Mouse (Mus musculus) regulatory T cell (primary cell): ENCODE data around the gene Scd4.
"Not testable (repeated sequence)": the region's sequence is repeated elsewhere in the genome, so short reads cannot be mapped to it uniquely, and the experiment has no call there.

ENCODE experiments used
- in situ Hi-C: fragments of 300-600 bp; cut with MboI, MseI; formaldehyde crosslinking; loops from one replicate; pipeline ENCODE4 v1.15.1; 2025; ENCODE audit warnings: high pct_unique_total_duplicates

Gene Scd4

GRCm38 (mm10) chr19:44314871-44315414 lies 17.9 kb upstream of the Scd4 start:
- in situ Hi-C loops = no loop called here

DNA sequence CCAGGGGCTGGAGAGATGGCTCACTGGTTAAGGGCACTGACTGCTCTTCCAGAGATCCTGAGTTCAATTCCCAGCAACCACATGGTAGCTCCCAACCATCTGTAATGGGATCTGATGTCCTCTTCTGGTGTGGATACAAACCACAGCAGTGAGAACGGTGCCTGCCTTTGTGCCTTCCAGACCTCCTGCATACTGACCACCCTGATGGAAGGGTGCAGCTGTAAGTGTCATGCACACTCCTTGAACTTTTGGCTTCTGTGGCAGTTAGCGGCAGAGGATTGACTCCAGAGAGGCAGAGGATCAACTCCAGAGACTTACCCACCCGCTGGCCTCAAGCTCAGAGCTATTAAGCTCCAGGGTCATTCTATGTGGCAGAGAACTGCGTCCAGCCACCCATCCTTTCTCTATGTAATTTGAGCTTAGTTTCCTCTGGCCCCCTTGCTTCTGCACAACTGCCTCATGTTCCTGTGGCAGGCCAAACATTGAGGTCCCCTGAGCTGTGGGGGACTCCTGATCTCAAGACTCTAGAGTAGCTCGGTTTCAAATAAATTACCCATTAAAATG lies 16.1 kb upstream of the Scd4 start:
- in situ Hi-C loops = no loop called here

DNA sequence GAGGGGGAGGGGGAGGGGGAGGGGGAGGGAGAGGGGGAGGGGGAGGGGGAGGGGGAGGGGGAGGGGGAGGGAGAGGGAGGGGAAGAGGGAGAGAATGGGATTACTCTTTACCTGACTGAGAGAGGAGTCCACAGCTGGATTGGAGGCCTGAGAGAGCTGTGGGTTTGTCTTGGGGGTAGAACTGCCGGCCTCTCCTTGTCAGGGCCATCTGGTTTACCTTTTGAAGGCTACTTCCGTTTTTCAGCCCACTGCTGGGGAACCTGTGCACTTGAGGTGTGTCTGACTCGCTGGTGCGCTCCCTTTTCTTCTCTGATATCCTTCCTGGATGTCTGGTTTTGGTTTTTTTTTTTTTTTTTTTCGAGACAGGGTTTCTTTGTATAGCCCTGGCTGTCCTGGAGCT lies 15.5 kb upstream of the Scd4 start:
- in situ Hi-C loops = no loop called here

DNA sequence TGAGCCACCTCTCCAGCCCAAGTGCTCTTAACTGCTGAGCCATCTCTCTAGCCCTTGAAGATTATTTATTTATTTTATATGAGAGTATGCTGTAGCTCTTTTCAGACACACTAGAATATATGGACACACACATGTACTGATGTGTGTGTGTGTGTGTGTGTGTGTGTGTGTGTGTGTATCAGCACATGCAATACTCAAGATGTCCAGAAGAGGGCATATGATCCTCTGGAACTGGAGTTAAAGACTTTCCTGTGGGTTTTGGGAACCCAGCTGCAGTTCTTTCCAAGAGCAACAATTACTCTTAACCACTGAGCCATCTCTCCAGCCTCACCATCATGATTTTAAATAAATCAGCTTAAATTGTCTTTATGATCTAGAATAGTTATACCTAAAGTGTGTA lies 14.3 kb upstream of the Scd4 start:
- in situ Hi-C loops = no loop called here

GRCm38 (mm10) chr19:44320316-44320715 lies 12.6 kb upstream of the Scd4 start:
- in situ Hi-C loops = no loop called here

DNA sequence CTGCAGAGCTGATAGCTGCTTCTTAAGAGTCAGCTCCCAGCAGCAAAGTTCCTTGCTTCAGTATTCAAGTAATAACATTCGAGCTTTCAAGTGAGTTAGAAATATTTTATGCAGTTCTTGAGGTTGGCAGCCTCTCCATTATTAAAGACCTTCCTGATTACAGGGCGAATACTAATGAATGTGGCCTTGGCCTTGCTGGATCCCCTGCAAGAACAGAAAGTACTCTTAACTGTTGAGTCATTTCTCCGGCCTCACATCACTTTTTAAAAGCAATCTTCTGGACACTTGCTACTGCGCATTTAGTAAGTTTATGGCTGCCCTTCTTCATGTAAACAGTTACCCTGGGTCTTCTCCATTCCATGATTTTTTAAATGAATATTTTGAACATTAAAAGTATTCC lies 11.7 kb upstream of the Scd4 start:
- in situ Hi-C loops = no loop called here

DNA sequence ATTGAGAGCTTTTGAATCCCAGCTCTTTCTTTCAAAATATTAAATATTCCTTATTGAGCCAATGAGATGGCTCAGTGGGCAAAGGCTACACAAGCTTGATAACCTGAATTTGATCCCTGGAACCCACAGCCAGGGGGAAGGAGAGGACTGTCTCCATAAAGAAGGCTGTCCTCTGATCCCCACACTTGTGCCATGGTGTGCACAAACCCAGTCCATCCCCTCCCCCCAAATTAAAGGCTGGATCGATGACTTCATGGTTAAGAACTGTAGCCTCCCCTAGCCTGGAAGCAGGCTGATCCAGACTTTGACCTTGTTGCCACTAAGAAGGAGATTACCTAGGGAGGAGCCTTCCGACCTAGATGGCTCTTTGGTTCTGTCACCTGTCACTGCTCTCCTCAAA lies 11.3 kb upstream of the Scd4 start:
- in situ Hi-C loops = no loop called here

DNA sequence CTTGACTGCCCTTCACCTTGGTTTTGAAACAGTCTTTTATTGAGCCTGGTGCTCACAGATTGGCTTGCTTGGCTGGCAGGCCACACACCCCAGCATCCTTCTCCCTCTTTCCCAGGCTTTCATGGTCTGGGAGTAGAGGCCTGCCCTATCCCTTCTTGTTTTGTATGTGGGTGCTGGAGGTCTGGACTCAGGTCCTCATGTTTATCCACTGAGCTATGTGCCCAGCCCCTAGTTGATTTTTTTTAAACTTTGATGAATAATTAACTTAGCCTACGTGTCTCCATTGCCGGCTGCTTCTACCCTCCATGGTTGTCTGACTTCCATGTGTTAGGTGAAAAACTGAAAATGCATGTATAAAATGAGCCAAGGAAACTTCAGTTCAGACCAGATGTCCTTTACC lies 3.3 kb upstream of the Scd4 start:
- in situ Hi-C loops = no loop called here

DNA sequence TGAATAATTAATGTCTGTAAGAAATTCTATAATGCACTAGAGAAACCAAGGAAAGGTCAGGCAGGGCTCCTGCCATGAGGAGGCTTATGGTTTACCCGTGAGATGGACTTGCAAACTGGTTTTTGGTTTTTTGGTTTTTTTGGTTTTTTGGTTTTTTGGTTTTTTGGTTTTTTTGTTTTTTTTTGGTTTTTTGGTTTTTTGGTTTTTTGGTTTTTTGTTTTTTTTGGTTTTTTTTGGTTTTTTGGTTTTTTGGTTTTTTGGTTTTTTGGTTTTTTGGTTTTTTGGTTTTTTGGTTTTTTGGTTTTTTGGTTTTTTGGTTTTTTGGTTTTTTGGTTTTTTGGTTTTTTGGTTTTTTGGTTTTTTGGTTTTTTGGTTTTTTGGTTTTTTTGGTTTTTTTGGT lies 1.8 kb upstream of the Scd4 start:
- in situ Hi-C loops = not testable (repeated sequence)

DNA sequence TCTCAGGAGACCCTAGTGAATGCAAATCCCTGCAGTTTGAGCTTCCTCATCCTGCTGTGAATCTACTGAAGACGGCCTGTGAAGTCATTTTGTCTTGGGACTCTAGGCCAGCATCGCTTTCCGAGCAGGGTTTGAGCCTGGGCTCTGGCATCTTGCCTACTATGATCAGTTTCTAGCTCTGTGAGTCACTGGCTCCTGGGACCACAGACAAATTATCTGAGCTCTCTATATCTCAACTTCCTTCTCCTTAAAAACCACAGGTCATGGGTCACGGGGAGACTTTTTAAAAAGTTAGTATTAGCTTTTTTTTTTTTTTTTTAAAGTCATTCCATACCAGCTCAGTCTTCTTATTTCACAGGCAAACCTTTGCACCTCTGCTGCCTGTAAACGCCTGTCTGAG lies 981 bp upstream of the Scd4 start:
- in situ Hi-C loops = no loop called here

DNA sequence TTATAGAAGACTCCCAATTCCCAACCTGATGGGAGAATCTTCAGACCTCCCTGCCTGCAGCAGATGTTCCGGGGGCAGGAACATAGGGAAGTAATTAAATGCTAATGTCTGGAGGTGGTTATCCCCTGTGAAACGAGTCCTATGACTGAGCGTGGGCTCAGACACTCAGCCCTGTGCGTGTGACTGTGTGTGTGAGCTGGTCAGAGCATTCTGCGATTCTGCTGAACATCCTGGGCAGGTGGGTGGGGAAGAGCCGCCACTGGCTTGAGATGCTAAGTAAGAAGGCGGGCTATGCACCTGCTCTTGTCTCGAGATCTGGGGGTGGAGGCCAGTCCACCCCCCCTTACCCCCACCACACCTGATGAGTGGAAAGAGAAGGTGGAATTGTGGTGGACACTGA lies 566 bp upstream of the Scd4 start:
- in situ Hi-C loops = no loop called here

DNA sequence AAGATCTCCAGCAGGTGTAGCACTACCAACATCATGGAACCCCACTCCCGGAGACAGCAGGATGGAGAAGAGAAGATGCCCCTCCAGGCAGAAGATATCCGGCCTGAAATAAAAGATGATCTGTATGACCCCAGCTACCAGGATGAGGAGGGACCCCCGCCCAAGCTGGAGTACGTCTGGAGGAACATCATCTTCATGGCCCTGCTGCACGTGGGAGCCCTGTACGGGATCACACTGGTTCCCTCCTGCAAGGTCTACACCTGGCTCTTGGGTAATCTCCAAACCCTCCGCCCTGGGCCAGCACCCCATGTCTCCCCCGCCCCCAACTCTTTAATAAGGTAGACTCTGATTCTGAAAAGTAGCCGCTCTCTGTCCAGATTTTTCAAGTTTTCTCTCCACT lies 1.1 kb downstream of the Scd4 start:
- in situ Hi-C loops = no loop called here

GRCm38 (mm10) chr19:44335876-44336662 lies 3.2 kb downstream of the Scd4 start:
- in situ Hi-C loops = no loop called here

GRCm38 (mm10) chr19:44349689-44350088 lies 16.8 kb downstream of the Scd4 start:
- in situ Hi-C loops = no loop called here

DNA sequence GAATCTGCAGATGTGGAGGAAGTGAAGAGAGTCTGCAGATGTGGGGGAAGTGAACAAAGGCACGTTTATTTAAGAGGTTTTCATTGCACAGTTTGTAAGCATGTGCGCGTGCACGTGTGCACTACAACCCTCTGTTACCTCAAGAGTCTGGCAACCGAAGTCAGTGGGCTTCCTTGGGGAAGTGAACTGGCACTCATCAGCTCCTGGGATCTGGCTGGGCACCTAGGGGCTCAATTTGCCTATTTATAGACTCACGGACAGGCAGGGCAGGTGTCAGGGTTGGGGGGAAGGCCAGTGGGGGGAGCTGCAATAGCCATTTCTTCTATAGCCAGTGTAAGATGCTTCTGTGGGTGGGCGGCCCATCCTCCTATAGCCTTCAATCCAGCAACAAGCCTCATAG lies 18.9 kb downstream of the Scd4 start:
- in situ Hi-C loops = no loop called here

GRCm38 (mm10) chr19:44358700-44359099 lies 25.8 kb downstream of the Scd4 start:
- in situ Hi-C loops = no loop called here

DNA sequence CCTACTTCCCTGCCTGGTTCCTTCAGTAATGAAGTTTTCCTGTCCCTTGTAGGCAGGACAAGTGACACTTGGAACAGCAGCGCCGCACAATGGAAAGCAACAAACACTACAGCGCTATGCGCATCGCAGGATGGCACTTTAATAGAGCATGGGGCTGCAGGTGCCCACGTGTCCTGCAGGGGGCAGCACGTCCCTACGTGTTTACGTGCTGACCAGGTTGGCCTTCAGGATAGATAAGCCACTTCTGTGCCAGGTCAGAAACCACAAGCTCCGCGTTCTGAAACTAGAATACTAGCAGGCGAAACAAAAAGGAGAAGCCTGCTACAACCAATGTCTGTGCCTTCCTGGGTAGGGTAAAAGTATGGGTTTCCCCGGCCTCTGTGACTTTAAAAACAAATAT lies 30.6 kb downstream of the Scd4 start:
- in situ Hi-C loops = no loop called here

GRCm38 (mm10) chr19:44364029-44364428 lies 31.1 kb downstream of the Scd4 start:
- in situ Hi-C loops = no loop called here

GRCm38 (mm10) chr19:44365733-44366132 lies 32.8 kb downstream of the Scd4 start:
- in situ Hi-C loops = no loop called here

GRCm38 (mm10) chr19:44367076-44367475 lies 34.2 kb downstream of the Scd4 start:
- in situ Hi-C loops = not testable (repeated sequence)

GRCm38 (mm10) chr19:44369371-44369770 lies 36.5 kb downstream of the Scd4 start:
- in situ Hi-C loops = no loop called here

GRCm38 (mm10) chr19:44370231-44370630 lies 37.3 kb downstream of the Scd4 start:
- in situ Hi-C loops = loop anchor here (5.0 kb wide), 1 partner anchor 47 kb away; no protein-coding TSS in a partner anchor

GRCm38 (mm10) chr19:44372969-44373368 lies 40.1 kb downstream of the Scd4 start:
- in situ Hi-C loops = loop anchor here (5.0 kb wide), 1 partner anchor 44 kb away; no protein-coding TSS in a partner anchor
